Mouse (Mus musculus) brain, embryonic 14.5 days (tissue): ENCODE results near the gene Wfikkn1.
"Not testable (repeated sequence)": the region's sequence is repeated elsewhere in the genome, so short reads cannot be mapped to it uniquely, and the experiment has no call there.

Experiments used
- CTCF ChIP-seq: fragments of 200-500 bp; IDR thresholded peaks from 2 replicates; pipeline ENCODE4 v1.5.1; 2012; ENCODE audit warnings: inconsistent platforms, mild to moderate bottlenecking, moderate library complexity, borderline replicate concordance; ENCODE audit not compliant: insufficient read depth, insufficient read length; ENCODE audit errors: extremely low read depth
- POLR2A ChIP-seq: fragments of 200-500 bp; IDR thresholded peaks from 2 replicates; pipeline ENCODE4 v1.6.1; 2012; ENCODE audit warnings: mild to moderate bottlenecking, inconsistent platforms, borderline replicate concordance; ENCODE audit not compliant: poor library complexity, insufficient read depth, insufficient read length, severe bottlenecking; ENCODE audit errors: extremely low read depth

- TF ChIP-seq CTCF, POLR2A: not testable (repeated sequence)
These were observed 9.1 kb downstream of the Wfikkn1 start for GRCm38 (mm10) chr17:25871566-25871965.
